Mouse (Mus musculus) liver, adult 2 months (tissue): ENCODE measurements at regions not wholly inside any gene's neighbourhood (a gene's known extent, or its start where the extent isn't known, plus 50 kb on each side); places are given as distances from the start of the nearest gene placed in this dataset.

Experiments
- DNase-seq: peaks from one replicate; pipeline ENCODE4 v3.0.0-alpha.2; 2011; ENCODE audit warnings: low read depth, low spot score; ENCODE audit errors: extremely low read depth
- H3K27ac ChIP-seq: fragments of 200-500 bp; replicated peaks from 2 replicates; pipeline ENCODE4 v1.5.1; 2012; ENCODE audit warnings: low read depth, mild to moderate bottlenecking, control low read depth, inconsistent platforms, low read length; ENCODE audit not compliant: insufficient read depth
- H3K27me3 ChIP-seq: fragments of 200-500 bp; 2 replicates; pipeline ENCODE4 v1.6.1; 2012; ENCODE audit warnings: mild to moderate bottlenecking, moderate library complexity, low read length, inconsistent platforms; ENCODE audit not compliant: control insufficient read depth, insufficient read depth
- H3K36me3 ChIP-seq: fragments of 200-500 bp; 2 replicates; pipeline ENCODE4 v1.6.1; 2012; ENCODE audit warnings: low read length, inconsistent platforms; ENCODE audit not compliant: control insufficient read depth, insufficient read depth
- H3K4me1 ChIP-seq: fragments of 200-500 bp; 2 replicates; pipeline ENCODE4 v1.6.1; 2011; ENCODE audit warnings: low read length; ENCODE audit not compliant: control insufficient read depth, insufficient read depth
- H3K4me3 ChIP-seq: fragments of 200-500 bp; 2 replicates; pipeline ENCODE4 v1.5.1; 2011; ENCODE audit warnings: low read depth, mild to moderate bottlenecking, control low read depth, low read length, moderate library complexity; ENCODE audit not compliant: insufficient read depth
- H3K79me2 ChIP-seq: fragments of 200-500 bp; 2 replicates; pipeline ENCODE4 v1.6.1; 2012; ENCODE audit warnings: inconsistent platforms, mild to moderate bottlenecking, low read length, moderate library complexity; ENCODE audit not compliant: control insufficient read depth, insufficient read depth
- H3K9ac ChIP-seq: fragments of 200-500 bp; 2 replicates; pipeline ENCODE4 v1.6.1; 2012; ENCODE audit warnings: low read depth, mild to moderate bottlenecking, control low read depth, inconsistent platforms, low read length
- CTCF ChIP-seq: fragments of 200-500 bp; IDR thresholded peaks from 2 replicates; pipeline ENCODE4 v1.5.1; 2011; ENCODE audit warnings: low read depth, low read length, control low read depth
- POLR2A ChIP-seq: fragments of 200-500 bp; IDR thresholded peaks from 2 replicates; pipeline ENCODE4 v1.6.1; 2011; ENCODE audit warnings: low read length, control low read depth; ENCODE audit not compliant: insufficient read depth; ENCODE audit errors: extremely low read depth
- WGBS: fragments of 180-500 bp; shearing (Covaris S2); methylation state at CpG from one replicate; pipeline ENCODE4 v1.1.7; 2018; 5-methylcytosine and 5-hydroxymethylcytosine counted together

GRCm38 (mm10) chr1:47448737-47449489 is 556.3 kb upstream of the Slc39a10 start:
- no peak for DNase-seq
- H3K36me3 ChIP-seq, result no peaks in the 10 kb centered on the region
- no peaks in the 10 kb centered on the region for H3K27me3 ChIP-seq
- H3K9ac ChIP-seq, result no peak overlapping the region
- H3K27ac ChIP-seq, result no peak overlapping the region
- H3K4me3 ChIP-seq, result no peak overlapping the region
- no peaks in the 10 kb centered on the region for H3K79me2 ChIP-seq
- 69% methylated on average over 6 of the region's 6 CpGs for WGBS
- TF ChIP-seq POLR2A (no peak), CTCF (no peak)
- no peaks in the 10 kb centered on the region for H3K4me1 ChIP-seq

DNA sequence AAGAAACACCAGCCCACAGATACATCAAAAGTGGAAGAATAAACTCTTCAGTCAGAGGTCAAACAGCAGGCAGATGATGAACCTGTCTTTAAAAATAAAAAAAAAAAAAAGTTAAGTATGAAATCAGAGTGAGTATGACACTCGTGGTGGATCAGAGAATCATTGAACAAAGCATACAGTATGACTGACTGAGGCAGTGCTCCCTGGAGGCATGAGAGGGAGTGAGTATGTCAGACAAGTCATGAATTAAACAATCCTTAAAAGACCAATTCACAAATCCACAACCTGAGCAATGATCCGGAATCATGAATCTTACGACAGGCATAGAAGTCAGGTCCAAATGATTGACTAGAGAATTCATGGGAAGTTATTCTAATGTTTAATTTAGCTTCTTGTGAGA is 555.4 kb upstream of the Slc39a10 start:
- no peaks in the 10 kb centered on the region for H3K4me1 ChIP-seq
- no peak overlapping the region for H3K27ac ChIP-seq
- no peaks in the 10 kb centered on the region for H3K27me3 ChIP-seq
- TF ChIP-seq CTCF (no peak), POLR2A (no peak)
- DNase-seq, result no peak
- H3K4me3 ChIP-seq, result no peak overlapping the region
- no peaks in the 10 kb centered on the region for H3K36me3 ChIP-seq
- no peaks in the 10 kb centered on the region for H3K79me2 ChIP-seq
- H3K9ac ChIP-seq, result no peak overlapping the region
- 84% methylated on average over 3 of the region's 3 CpGs for WGBS

DNA sequence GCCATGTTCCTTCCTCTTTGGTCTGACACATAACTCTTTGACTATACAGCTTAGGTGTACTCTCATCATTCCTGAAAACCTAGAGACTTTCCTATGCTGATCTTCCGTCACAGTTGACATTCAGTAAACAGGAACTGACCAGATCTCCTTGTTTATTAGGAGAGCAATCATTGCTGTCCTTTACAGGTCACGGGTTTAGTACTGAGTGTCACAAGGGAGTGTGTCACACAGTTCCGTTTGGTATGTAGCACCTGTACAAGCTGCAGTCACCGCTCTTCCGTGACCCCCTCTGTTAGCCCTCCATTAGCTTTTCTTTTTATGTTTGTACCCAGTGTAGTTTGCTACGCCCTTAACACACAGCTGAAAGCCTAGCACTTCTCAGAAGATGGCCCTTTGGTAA is 553.4 kb upstream of the Slc39a10 start:
- no peak for TF ChIP-seq POLR2A
- TF ChIP-seq CTCF, result no peak
- DNase-seq, result no peak
- Histone ChIP-seq H3K9ac (no peak overlapping the region), H3K36me3 (no peaks in the 10 kb centered on the region), H3K27me3 (no peaks in the 10 kb centered on the region), H3K79me2 (no peaks in the 10 kb centered on the region), H3K4me1 (no peaks in the 10 kb centered on the region), H3K27ac (no peak overlapping the region), H3K4me3 (no peak overlapping the region)
- 46% methylated on average over 6 of the region's 6 CpGs for WGBS

DNA sequence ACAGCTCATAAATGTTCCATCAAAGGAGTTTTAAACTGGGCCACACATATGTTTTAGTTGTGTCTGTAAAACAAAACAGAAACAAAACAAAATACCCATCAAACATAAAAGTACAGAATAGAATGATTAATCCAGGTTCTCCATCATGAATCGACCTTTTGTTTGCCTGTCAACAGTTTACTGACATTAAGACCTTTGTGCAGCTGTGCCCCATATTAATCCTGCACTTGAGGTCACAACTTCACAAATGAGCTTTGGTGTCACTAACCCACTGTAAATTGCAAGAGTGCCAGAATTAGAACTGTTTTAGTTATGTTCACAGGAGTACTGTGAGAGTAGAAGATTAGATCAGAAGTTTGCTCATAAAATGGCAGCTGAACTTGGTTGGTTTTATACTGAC is 540.2 kb upstream of the Slc39a10 start:
- 55% methylated on average over 1 of the region's 1 CpGs for WGBS

GRCm38 (mm10) chr1:47405164-47405563 is 512.5 kb upstream of the Slc39a10 start:
- Histone ChIP-seq H3K9ac (no peak overlapping the region), H3K36me3 (no peaks in the 10 kb centered on the region), H3K27ac (no peak overlapping the region), H3K79me2 (no peaks in the 10 kb centered on the region), H3K27me3 (no peaks in the 10 kb centered on the region), H3K4me1 (no peaks in the 10 kb centered on the region), H3K4me3 (no peak overlapping the region)
- TF ChIP-seq CTCF (no peak), POLR2A (no peak)
- WGBS, result 53% methylated on average over 1 of the region's 1 CpGs
- no peak for DNase-seq

More for the DNA sequence above, 540.2 kb upstream of the Slc39a10 start:
- no peak for DNase-seq
- H3K79me2 ChIP-seq, result no peaks in the 10 kb centered on the region
- TF ChIP-seq CTCF, result no peak
- no peak for TF ChIP-seq POLR2A
- no peaks in the 10 kb centered on the region for H3K4me1 ChIP-seq
- no peak overlapping the region for H3K9ac ChIP-seq
- H3K4me3 ChIP-seq, result no peak overlapping the region
- no peaks in the 10 kb centered on the region for H3K27me3 ChIP-seq
- no peak overlapping the region for H3K27ac ChIP-seq
- H3K36me3 ChIP-seq, result no peaks in the 10 kb centered on the region

- Histone ChIP-seq H3K4me3 (no peak overlapping the region), H3K27ac (no peak overlapping the region), H3K4me1 (no peaks in the 10 kb centered on the region), H3K79me2 (no peaks in the 10 kb centered on the region), H3K36me3 (no peaks in the 10 kb centered on the region), H3K9ac (no peak overlapping the region), H3K27me3 (no peaks in the 10 kb centered on the region)
- no peak for DNase-seq
- TF ChIP-seq CTCF (no peak), POLR2A (no peak)
These were observed 493.9 kb upstream of the Slc39a10 start for GRCm38 (mm10) chr1:47386579-47386978.
